Mouse (Mus musculus) kidney, postnatal 0 days (tissue): ENCODE results near the gene Lipc. TPM values are rescaled to one million over a fixed set of nuclear protein-coding genes. Genes with fewer than 3 reads are reported as not detected.
A peak's percentile ranks its signal among the peaks of the same experiment; 100 is the strongest.

Experiments used
- ATAC-seq: fragments of 200-750 bp; cut with Nextera tagmentation; replicated peaks from 2 replicates; pipeline ENCODE4 v1.8.0; 2017; ENCODE audit warnings: low read depth, moderate number of reproducible peaks, moderate TSS enrichment, moderate library complexity; ENCODE audit not compliant: low FRiP score
- DNase-seq: peaks from one replicate; pipeline ENCODE4 v3.0.0-alpha.2; 2016; ENCODE audit warnings: low spot score
- H3K27ac ChIP-seq: fragments of 300-500 bp; sonication (generic); 2 replicates; pipeline ENCODE4 v1.5.1; 2014; ENCODE audit warnings: mild to moderate bottlenecking
- H3K27me3 ChIP-seq: fragments of 300-500 bp; sonication (generic); 2 replicates; pipeline ENCODE4 v1.6.1; 2014; ENCODE audit warnings: low read length, mixed read lengths; ENCODE audit not compliant: insufficient read depth
- H3K36me3 ChIP-seq: fragments of 300-500 bp; sonication (generic); 2 replicates; pipeline ENCODE4 v1.6.1; 2014; ENCODE audit warnings: low read length, mixed read lengths; ENCODE audit not compliant: insufficient read depth
- H3K4me1 ChIP-seq: fragments of 300-500 bp; sonication (generic); replicated peaks from 2 replicates; pipeline ENCODE4 v1.6.1; 2014; ENCODE audit warnings: antibody characterized with exemption, low read length, mixed read lengths; ENCODE audit not compliant: insufficient read depth
- H3K4me2 ChIP-seq: fragments of 300-500 bp; sonication (generic); 2 replicates; pipeline ENCODE4 v1.6.1; 2014; ENCODE audit warnings: mild to moderate bottlenecking, low read length, moderate library complexity, mixed read lengths
- H3K4me3 ChIP-seq: fragments of 300-500 bp; sonication (generic); replicated peaks from 2 replicates; pipeline ENCODE4 v1.5.1; 2014; ENCODE audit warnings: low read depth, low read length
- H3K9ac ChIP-seq: fragments of 300-500 bp; sonication (generic); 2 replicates; pipeline ENCODE4 v1.6.1; 2014; ENCODE audit warnings: low read depth, low read length
- H3K9me3 ChIP-seq: fragments of 300-500 bp; sonication (generic); replicated peaks from 2 replicates; pipeline ENCODE4 v1.6.1; 2016; ENCODE audit warnings: low read length, inconsistent platforms, mixed read lengths
- CTCF ChIP-seq: IDR thresholded peaks from 2 replicates; pipeline ENCODE4 v1.5.1; 2016; ENCODE audit warnings: antibody characterized with exemption, low read depth, mild to moderate bottlenecking, moderate library complexity
- WGBS: fragments of 180-500 bp; shearing (Covaris S2); extraction: QIAGEN DNeasy Blood & Tissue Kit; methylation state at CpG from one replicate; pipeline ENCODE4 v1.1.7; 2014; 5-methylcytosine and 5-hydroxymethylcytosine counted together
- polyA plus RNA-seq: library from polyadenylated mRNA; unstranded; fragments of >200 nt; fragmentation: Nextera tagmentation; extraction: Ambion mirVana; gene quantifications from 2 replicates; pipeline ENCODE4 v1.2.1, GENCODE M21; 2015

Lipc gene
- polyA plus RNA-seq, 1 experiment from 2014 or later, result 0.46 TPM

DNA sequence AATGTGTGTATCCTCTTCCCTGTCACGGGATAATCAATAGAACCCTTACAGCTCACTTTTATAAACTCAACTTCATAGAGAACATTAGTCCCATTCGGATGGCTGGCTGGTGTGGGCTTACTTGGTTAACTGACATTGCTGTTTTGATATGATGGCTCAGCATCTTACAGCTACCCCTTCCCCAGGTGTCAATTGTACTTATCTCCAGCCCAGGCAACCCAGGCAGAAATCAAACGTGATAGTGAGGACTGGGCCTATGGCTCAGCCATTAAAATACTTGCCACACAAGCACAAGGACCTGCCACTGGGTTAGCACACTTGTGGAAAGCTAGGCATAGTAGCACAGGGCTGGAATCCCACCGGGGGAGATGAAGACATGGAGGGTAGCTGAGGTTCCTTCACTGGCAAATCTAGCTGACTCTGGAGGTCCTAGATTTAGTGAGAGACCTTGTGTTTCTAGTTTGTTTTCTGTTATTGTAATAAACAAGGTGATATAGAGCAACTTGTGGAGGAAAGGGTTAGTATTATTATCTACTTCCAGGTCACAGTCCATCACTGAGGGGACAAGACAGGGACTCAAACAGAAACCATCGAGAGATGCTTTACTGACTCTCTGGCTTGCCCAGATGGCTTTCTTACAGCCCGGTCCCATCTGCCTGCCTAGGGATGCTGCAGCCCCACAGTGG is 121.0 kb downstream of the Lipc start:
- Histone ChIP-seq H3K4me3 (no peak overlapping the region), H3K4me1 (0 out of 2 replicates have a peak, but pooled peaks cover 3% of the 10 kb centered on the region), H3K27ac (no peak overlapping the region), H3K27me3 (no peaks in the 10 kb centered on the region), H3K9me3 (no peaks in the 10 kb centered on the region), H3K9ac (no peak overlapping the region), H3K4me2 (no peak overlapping the region), H3K36me3 (no peaks in the 10 kb centered on the region)
- ATAC-seq (no peak), DNase-seq (no peak)
- TF ChIP-seq CTCF, result no peak
- WGBS, result 60% methylated on average over 6 of the region's 6 CpGs

DNA sequence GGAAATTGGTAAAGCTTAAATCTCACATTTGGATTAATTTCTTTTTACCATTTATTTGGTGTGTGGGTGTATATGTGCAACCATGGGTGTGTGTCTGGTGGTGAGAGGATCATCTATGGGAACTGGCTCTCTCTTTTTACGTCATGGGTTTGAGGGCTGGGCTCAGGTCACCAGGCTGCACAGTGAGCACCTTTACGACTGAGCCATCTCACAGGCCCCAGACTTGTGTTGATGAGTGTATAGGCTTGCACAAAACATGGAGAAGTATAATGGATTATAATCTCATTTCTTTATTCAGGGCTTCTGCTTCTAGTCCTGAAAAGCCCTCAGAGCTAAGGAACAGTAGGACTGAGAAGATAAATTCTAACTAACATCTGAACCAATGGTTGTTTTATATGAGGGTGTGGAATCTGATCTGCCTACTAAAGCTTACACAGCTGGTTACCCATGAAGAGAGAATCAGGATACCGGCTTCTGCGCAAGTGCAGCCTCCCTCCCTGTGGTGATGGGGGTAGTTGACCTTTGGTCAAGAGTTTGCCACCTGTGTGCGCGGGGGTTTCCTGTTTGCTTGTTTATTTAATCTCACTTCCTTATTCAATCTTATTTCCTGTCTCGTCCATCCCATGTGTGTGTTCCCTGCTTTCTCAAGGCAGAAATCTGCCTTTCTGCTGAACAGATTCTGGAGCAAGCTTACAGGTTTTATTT is 122.1 kb downstream of the Lipc start:
- Histone ChIP-seq H3K4me2 (no peak overlapping the region), H3K9me3 (no peaks in the 10 kb centered on the region), H3K27me3 (no peaks in the 10 kb centered on the region), H3K27ac (no peak overlapping the region), H3K36me3 (no peaks in the 10 kb centered on the region), H3K9ac (no peak overlapping the region), H3K4me3 (no peak overlapping the region), H3K4me1 (0 out of 2 replicates have a peak, but pooled peaks cover 3% of the 10 kb centered on the region)
- ATAC-seq (peak; percentile 55; the same call in 1 of the 2 replicates), DNase-seq (peak; percentile 89)
- no peak for TF ChIP-seq CTCF
- 21% methylated on average over 7 of the region's 7 CpGs for WGBS

DNA sequence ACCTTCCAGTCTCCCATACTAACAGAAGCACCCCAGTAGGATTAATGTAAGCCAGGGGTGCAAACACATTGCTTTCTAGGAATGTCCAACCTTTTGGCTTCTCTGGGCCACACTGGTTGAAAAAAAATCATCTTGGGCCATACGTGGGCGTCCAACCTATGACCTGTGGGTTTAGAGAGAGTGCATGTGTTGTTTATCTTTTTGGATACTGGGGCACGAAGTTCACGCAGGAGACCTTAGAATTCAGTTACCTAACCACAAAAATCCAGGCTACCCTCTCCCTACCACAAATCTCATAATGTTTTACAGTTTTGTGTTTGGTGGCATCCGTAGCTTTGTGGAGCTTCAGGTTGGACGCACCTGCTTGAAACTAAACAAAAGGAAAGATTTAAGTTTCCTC is 124.1 kb downstream of the Lipc start:
- no peak overlapping the region for H3K9ac ChIP-seq
- no peak overlapping the region for H3K4me3 ChIP-seq
- no peaks in the 10 kb centered on the region for H3K9me3 ChIP-seq
- no peaks in the 10 kb centered on the region for H3K36me3 ChIP-seq
- H3K4me1 ChIP-seq, result no peaks in the 10 kb centered on the region
- no peak overlapping the region for H3K4me2 ChIP-seq
- no peaks in the 10 kb centered on the region for H3K27me3 ChIP-seq
- no peak for ATAC-seq
- 71% methylated on average over 6 of the region's 6 CpGs for WGBS
- DNase-seq, result no peak
- no peak overlapping the region for H3K27ac ChIP-seq
- no peak for TF ChIP-seq CTCF

DNA sequence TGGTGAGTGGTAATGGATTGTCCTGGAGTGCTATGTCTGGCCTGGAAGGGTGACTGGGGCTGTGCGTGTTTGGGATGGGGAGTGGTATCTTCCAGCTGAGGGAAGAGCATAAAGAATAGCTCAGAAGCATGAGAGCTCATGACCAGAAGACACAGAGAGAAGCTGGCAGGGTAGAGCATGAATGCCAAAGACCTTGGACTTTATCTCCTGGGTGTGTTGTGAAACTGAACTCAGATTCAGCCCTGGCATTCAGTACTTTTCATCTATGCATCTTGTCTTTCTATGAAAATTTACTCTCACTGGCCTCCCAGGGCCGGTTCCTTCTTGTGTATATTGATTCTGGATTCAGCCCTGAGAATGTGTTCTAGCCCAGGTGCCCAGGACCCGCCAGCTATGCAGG is 127.9 kb downstream of the Lipc start:
- Histone ChIP-seq H3K4me1 (no peaks in the 10 kb centered on the region), H3K27ac (no peak overlapping the region), H3K36me3 (no peaks in the 10 kb centered on the region), H3K4me3 (no peak overlapping the region), H3K27me3 (no peaks in the 10 kb centered on the region), H3K9ac (no peak overlapping the region), H3K9me3 (no peaks in the 10 kb centered on the region), H3K4me2 (no peak overlapping the region)
- 90% methylated on average over 3 of the region's 3 CpGs for WGBS
- ATAC-seq (no peak), DNase-seq (no peak)
- no peak for TF ChIP-seq CTCF

DNA sequence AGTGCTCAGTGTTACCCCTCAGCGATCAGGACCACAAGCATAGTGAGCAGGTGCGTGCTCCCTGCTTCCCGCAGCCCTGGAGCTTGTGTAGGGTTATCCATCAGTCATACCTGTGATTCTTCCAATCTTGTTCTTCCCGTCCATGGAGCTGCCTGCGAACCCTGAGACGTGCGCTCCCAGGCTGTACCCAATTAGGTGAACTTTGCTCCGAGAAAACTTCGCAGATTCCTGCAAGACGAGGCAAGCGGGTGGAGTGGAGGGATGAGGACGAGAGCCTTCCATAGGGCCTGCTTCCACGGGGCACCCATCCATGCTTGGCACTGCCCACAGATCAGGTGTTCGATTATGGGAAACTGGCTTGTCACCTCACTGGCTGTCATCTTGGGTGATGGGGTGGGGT is 133.3 kb downstream of the Lipc start:
- H3K27ac ChIP-seq, result no peak overlapping the region
- WGBS, result 76% methylated on average over 14 of the region's 14 CpGs

DNA sequence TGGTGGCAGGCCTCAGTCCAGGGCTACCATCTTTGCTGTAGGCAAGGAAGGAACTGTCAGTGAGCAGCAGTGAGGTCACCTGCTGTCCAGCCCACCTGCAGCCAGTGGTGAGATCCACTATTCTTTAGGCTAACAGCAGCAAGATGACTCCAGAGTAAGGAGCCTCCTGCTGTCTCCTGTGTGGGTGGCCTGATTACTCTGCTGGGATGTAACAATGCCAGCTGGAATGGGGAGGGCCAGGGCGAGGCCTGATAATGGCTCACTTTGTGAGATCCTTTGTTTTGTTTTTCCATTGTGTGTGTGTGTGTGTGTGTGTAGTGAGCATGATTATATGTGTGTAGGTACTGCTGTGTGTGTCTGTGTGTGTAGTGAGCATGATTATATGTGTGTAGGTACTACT is 134.6 kb downstream of the Lipc start:
- no peak overlapping the region for H3K27ac ChIP-seq
- TF ChIP-seq CTCF, result no peak
- WGBS, result 45% methylated on average over 1 of the region's 1 CpGs

More for the DNA sequence above, 133.3 kb downstream of the Lipc start:
- no peak for ATAC-seq
- no peaks in the 10 kb centered on the region for H3K36me3 ChIP-seq
- DNase-seq, result no peak
- no peak overlapping the region for H3K4me3 ChIP-seq
- no peak overlapping the region for H3K9ac ChIP-seq
- H3K27me3 ChIP-seq, result no peaks in the 10 kb centered on the region
- H3K9me3 ChIP-seq, result no peaks in the 10 kb centered on the region
- H3K4me2 ChIP-seq, result no peak overlapping the region
- no peaks in the 10 kb centered on the region for H3K4me1 ChIP-seq
- TF ChIP-seq CTCF, result no peak

More for the DNA sequence above, 134.6 kb downstream of the Lipc start:
- H3K9me3 ChIP-seq, result no peaks in the 10 kb centered on the region
- H3K4me2 ChIP-seq, result no peak overlapping the region
- DNase-seq (no peak), ATAC-seq (no peak)
- H3K36me3 ChIP-seq, result no peaks in the 10 kb centered on the region
- no peak overlapping the region for H3K4me3 ChIP-seq
- H3K9ac ChIP-seq, result no peak overlapping the region
- no peaks in the 10 kb centered on the region for H3K27me3 ChIP-seq
- no peaks in the 10 kb centered on the region for H3K4me1 ChIP-seq
